Mouse (Mus musculus): Measurements from ENCODE around the gene Slc1a3.

Gene Slc1a3

DNA sequence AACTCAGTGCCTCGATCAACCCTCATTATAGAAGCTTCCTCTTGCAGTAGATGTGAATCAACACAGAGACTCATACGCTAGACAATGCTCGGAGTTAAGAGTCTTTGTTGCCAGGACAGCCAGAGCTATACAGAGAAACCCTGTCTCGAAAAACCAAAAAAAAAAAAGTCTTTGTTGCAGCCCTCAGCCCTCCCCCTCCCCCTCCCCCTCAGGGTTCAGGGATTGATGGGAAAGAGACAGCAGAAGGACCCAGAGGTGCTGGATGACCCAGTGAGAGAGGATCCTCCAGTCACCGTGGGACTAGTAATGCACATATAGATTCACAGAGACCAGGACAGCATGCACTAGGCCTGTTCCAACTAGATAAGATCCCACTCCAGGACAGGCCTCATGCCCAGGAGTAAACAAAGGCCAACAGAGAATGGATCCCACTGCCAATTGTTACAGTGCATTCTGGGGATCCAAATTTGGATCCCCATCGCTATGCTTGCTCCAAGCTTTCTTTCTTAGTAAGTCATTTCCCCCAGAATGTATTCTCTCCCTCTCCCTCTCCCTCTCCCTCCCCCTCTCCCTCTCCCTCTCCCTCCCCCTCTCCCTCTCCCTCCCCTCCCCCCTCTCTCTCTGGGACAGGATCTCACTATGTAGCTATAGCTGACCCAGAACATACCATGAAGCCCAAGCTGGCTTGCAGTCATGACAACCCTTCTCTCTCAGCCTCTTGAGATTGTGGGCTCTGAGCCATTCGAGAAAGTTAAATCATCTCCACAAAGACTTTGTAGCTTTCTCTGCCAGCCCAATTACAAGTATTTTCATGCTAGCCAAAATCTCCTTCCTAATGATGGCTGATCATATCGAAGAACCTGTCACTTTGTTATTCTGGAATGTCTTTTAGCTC, 52.2 kb downstream of the Slc1a3 start:
- DNase-seq (ENCODE audit: low read depth) = no peak

DNA sequence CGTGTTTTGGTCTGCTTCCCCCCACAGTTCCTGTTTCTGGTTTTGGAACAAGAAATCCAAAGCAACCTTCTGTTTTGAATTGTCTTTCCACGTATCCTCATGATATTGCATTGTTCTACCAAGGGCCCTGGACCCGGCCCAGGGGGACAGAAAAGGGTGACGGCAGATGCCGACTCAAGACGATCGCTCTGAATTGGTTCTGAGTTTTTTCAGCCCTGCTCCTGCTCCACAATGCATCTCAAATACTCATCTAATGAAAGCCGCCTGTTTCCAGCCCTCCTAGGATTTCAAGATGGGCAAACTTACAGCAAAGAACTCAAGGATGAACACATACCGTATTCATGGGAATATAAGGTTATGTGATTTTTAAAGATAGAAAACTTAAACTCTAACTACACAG, 55.3 kb downstream of the Slc1a3 start:
- no peak for DNase-seq (ENCODE audit: low read depth)

DNA sequence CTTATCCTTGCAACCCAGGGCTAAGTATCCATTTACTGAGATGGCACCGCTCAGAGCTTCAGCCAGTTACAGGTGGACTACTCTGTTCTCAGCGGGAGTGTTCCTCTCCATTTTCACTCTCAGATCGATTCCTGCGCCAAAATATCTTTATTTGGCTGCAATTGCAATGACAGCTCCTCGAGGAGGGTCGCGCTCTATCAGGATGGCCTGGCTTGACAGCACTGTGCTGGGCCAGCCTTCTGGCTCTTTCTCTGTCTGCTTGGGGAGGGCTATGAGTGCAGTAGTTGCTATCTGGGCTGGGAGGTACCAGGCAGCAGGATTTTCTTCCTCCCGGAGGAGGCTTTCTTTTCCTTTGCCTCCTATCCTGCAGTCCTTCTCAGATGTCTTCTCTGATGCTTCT, 57.9 kb downstream of the Slc1a3 start:
- DNase-seq (ENCODE audit: low read depth) = no peak

DNA sequence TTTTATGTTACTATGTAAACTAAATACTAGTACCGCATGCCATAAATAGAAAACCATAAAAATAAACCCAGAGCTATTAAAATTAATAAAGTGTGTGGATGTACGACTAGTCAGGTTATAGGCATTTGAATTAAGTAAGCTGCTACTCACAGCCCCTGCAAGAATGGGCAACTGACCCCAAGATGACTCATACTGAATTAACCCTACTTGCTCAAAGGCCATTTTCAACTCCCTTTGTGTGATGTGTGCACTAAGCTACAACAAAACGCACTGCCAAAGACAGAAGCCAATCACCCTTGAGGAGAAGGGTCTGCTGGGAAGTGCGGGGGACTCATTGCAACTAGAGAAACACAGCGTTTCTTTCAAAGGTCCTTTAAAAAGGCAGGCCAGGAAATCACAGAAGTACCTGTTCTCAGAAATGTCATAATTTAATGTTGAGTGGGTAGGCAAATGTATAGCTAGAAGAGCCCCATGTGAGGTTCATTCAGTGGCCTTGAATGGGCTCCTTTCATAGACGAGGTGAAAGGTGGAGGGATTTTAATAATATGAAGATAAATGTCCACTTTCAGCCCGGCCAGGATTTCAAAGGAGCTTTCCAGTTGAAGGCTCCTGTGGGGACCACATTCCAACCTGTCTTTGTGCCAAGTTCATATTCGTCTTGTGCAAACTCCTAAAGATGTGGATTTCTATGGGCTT, 66.4 kb downstream of the Slc1a3 start:
- DNase-seq (ENCODE audit: low read depth) = no peak

DNA sequence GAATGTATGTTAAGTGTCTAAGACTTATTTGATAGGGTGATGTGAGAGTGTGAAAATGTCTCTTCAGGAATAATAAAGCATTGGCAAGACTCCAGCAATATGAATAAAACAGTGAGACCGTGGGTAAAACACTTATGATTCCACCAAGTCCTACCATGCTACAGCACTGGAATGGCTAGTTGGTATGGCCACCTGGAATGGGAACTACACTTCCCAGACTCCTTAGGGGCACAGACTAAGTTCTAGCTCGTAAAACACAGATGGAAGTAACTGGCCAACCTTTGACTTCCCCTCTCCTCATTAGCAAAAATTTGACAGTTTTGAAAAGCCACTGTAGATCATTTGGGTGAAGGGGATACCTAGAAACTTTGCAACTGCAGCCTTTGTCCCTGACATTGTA, 70.7 kb downstream of the Slc1a3 start:
- no peak for DNase-seq (ENCODE audit: low read depth)

DNA sequence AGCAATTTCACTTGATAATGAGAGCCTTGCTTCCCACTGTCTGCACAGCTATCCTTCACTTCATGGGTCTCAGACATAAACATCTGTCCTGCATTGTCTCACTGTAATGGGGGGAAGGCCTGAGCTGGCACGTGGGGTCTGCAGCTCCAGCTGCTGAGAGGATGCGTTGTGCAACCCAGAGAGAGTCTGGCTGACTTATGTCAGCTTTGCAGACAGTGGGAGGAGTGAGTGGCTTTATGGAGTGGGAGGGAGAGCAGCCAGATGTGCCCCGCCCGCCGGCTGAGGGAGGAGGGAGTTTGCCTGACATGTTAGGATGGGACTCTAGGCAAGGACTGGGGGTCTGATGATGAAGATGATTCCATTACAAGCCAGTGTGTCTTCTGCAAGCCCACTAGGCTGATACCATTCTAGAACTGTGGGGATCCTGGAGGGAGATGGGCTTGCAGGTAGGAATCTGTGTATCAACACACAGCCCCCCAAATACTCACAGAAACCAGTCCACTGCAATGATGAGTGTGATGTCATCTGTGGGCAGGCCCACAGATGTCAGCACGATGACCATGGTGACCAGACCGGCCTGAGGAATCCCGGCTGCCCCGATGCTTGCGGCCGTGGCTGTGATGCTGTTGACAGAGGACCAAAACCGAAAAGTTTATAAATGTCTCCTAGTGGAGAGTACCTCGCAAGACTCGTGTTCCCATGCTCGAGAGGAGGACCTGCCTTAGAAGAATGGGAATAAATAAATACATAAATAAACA, 71.8 kb downstream of the Slc1a3 start:
- no peak for DNase-seq (ENCODE audit: low read depth)

DNA sequence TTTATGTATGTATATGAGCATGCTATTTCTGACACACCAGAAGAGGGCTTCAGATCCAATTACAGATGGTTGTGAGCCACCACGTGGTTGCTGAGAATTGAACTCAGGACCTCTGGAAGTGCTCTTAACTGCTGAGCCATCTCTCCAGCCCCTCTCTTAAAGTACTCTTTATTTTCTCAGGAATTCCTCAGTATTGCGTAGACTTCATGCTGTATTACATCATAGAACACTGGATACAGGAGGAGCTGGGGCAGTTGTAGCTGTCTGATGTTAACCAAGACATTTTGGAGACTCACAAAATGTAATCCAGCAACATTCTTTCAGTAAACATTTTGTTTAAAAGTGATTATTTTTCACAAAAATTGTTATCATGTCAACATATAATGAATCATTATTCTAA, 73.3 kb downstream of the Slc1a3 start:
- no peak for DNase-seq (ENCODE audit: low read depth)

DNA sequence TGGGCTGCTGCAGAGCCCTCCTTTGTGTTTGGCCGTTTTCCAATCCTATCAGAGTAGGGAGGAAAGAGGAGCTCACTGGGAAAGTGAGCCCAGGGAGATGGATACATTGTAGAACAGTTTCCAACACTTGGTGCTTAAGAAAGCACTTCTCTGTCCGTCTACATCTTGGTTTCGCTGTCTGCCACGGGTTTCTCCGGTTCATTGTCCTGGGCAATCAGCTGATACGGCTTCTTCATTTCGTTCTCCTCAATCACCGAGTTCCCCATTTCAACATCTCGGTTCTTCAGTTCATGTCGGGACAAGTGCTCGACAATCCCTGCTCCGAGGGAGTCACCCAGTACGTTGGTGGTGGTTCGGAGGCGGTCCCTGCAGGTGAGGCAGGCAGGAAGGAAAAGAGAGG, 74.6 kb downstream of the Slc1a3 start:
- no peak for DNase-seq (ENCODE audit: low read depth)

DNA sequence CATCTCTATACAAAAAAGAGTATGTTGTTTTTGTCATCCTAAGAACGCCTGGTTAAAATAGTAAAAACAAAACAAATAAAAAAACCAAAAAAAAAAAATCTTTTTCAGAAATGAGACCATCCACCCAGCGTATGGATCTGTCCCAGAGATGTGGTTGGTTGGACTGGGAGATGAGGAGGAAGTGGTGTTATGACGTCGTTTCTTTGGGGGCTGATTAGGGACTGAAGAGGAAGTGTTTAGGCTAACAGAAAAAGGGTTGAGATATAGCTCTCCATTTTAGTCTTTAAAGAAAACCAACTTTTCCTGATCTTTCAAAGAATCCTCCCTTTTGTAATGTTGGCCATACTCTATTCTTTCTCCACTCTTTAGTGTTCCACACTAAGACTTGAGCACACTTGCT, 75.8 kb downstream of the Slc1a3 start:
- no peak for DNase-seq (ENCODE audit: low read depth)

DNA sequence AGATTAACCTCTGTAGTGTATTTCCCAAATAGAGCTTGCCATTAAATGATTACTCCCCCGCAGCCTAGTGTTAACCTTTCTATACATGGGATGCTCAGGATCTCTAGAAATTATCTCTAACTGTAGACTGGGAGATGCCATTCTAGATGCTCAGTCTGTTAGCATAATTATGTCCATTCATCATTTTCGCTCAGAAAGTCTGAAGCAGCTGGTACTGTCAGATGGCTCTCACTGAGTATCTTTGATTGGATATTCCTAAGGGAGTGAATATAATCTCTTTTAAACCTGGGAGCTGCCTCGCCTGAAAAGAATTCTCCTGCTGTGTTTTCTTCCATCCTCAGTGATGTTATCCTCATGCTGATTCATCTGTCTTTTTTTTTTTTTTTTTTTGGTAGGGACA, 76.2 kb downstream of the Slc1a3 start:
- DNase-seq (ENCODE audit: low read depth) = no peak

DNA sequence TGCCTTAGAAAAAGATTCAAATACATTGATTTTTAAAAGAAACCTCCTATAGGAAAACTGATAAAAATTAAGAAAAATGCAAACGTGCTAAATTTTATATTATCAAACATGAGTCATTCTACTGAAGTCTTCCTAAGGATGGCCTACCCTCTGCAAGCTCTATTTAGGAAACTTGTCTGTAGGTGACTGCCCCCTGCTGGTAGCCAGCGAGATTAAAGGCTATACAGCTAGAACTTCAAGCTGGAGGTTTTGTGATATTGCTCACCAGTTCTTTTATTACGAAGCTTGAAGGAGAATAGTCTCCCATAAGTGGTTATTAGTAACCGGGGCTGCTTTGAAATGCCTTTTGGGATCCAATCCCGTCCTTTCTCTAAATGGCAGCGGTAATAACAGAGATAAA, 77.2 kb downstream of the Slc1a3 start:
- DNase-seq (ENCODE audit: low read depth) = no peak

DNA sequence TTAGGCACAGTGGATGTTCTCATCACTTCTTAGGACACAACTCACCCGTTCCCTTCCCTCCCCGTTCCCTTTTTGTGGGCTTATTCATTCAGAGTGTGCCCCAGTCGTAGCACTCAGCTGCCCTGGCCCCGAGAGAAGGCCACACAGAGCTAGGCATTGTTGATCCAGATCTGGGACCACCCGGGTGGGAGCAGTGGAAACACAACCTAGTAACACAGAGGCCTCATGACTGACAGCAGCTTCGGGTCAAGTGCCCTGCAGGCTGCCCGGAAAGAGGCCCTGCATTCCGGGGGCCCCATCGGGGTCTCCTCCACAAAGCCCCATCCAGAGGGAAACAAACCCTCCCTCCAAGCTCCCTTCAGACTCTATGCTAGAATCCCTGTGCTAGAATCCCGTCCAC, 78.2 kb downstream of the Slc1a3 start:
- no peak for DNase-seq (ENCODE audit: low read depth)

DNA sequence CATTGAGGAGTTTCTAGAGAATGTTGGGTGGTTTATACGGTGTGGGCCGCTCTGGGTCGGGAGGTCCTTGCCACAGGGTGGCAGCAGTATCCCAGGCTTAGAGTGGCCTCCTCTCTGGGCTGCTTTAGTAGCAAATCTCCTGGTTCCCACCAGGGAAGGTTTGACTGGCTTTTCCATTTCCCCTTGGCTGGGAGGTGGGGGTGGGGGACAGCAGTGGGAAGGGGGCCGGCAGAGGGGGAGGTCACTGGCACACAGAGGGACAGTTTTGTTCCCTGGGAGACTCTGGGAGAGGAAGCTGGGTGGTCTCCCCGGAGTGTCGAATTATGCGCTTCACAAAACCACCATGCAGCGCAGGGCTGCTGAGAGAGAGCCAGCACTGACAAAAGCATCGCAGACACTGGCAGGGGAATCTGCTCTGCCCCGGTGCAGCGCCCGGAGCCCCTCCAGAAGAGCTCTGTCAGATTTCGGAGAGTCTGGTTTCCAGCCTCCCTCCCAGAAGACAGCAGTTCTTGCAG, 81.2 kb downstream of the Slc1a3 start:
- DNase-seq (ENCODE audit: low read depth) = no peak

DNA sequence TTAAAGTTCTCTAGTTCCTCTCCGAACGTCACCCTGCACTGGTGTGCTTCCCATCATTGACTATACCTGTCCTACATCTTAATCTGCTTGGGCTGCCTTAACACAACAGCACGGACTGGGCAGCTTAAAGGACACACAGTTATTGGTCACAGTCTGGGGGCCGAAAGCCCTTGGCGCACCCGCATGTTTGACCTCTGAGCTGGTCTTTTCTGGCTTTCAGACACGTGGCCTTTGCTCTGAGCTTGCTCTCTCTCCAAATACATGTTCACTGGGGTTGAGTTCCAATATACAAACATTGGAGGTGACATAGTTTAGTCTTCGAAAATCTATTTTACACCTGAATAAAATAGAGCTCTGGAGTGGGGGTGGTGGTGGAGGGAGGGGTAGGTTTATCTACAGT, 82.4 kb downstream of the Slc1a3 start:
- no peak for DNase-seq (ENCODE audit: low read depth)

DNA sequence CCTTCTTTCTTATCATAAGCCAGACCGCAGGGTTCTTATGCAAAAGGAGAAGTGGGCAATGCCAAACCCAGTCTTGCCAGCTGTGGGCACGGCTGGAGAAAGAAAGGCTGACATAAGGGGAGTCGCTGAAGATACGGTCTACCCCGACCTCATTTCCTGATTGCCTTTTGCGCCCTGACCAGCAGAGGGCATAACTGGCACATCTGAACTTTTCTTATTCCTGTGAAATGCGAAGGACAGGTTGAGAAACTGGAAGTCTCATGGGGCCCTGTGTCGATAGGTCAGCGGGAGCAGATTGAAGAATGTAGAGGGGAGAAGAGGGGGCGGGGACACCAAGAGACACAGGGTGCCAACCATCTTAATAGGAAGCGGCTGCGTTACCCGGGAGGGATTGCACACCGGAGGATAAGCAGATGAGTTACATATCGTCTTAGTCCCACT, 83.4 kb downstream of the Slc1a3 start:
- DNase-seq (ENCODE audit: low read depth) = no peak

DNA sequence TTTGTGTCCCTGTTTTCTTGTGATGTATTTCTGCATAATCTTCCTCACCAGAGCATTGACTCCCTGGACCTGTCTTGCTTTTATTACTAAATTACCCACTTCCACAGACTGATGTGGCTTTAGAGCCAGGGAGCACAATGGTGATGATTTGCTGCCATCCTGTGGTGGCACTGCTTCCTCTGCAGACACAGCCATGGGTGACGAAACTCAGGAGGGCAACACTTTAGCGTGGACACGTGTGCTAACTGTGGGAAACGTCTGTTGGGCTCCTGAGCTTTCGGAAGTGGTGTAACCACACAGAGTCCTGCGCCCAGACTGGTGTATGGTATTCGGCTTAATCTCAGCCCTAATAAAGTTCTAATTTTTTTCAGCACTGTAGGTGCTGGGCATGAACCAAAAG, 85.2 kb downstream of the Slc1a3 start:
- no peak for DNase-seq (ENCODE audit: low read depth)

DNA sequence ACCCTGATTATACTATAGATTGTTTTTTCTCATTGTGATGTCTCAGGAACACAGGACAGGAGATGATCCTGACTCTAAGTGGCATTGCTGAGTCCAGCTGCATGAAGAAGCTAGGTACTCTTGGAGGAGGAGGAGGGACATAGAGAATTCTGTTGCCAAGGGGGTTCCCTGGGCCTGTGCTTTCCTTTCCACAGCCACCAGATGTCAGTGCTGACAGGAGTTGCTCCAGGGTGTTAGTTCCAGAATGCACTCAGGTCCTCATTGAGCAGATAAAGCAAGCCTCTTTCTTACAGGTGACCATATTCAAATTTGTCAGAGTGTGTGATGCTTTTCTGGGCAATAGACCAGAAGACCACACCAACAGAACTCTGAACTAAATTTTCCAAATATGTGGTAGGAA, 86.7 kb downstream of the Slc1a3 start:
- no peak for DNase-seq (ENCODE audit: low read depth)

DNA sequence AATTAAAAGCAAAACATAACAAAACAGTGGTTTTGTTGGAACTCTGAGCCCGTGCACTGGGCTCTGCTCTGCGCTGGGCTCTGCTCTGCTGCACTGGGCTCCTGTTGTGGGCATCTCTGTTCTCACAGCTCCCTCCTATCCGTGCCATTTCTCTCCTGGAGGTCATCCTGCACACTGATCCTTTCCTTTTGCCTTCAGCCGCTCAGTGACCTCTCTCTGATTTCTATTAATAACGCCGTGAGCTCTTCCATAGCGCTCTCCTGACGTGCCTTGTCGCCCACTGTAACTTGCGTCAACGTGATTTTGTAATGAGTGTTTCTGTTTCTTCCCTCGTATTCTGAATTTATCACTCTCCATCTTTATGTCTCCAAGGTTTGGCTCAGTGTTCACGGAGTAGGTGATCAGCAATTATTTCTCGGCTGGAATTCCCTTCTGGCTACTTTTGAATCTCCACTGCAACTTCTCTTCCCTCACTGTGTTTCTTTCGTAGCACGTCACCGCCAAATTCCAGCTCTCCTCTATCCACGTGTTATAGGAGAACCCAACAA, 91.0 kb downstream of the Slc1a3 start:
- DNase-seq (ENCODE audit: low read depth) = no peak

DNA sequence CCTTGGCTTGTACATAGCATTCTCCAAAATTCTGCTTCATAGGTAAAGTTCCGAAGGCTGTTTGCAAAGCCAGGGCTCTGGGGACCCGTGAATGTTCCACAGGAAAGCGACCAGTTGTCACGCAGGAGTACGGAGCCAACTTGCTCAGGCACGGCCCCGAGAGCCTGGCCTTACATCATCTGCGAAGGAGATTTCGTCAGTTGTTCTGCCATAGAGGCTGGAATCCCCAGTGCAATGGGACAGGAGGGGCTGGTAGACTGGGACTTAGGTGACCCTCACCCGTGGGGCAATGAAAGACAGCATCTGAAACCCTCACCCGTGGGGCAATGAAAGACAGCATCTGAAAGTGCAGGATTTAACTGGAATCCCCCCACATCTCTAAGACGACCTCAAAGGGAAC, 94.3 kb downstream of the Slc1a3 start:
- DNase-seq (ENCODE audit: low read depth) = no peak

DNA sequence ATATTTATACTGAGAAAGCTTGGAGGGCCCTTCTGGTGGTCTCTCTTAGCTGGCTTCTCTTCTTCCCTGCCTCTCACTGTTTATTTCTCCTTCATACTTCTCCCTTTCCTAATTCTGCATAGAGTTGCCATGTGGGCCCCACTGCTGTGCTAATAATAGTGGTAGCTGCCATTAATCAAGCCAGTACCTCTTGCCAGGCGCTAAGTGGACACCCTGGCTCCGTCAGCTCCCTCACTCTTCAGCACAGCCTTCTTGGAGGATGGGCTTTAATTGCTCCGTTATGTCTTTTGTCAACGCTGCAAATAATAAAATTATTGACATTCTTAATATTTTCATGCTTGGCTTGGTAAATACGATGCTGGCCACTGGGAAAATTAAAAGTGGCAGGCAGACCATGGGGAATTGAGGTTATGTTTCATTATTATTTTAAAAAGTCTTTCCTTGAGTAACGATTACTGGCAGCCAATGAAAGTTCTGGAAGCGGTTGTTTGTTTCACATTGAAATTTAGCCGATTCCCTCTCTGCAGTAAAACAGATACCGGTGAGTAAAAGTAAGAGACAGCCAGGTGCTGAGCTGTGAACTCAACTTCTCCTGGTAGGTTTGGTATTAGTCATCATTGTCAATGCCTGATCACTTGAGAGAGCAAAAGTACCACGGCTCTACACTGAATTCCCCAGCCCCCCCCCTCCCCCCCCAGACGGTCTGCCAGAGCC, 94.9 kb downstream of the Slc1a3 start:
- DNase-seq (ENCODE audit: low read depth) = no peak

DNA sequence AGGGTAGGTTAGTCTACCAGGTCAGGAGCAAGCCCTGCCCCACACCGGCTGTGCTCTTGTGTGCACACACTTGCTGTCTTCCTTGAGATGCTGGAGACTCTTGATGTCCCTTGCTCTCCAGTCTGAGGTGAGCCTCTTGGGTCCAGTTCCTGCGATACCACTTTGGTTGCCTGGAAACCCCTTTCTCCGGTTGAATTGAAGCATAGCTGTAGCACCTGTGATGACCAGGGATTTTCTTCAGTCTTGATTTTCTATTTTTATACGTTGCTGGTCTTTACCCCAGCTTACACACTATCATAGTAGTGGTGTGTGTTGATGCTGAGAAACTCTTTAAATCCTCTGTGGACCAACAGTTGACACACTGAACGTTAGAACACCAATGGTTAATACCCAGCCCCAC, 95.9 kb downstream of the Slc1a3 start:
- DNase-seq (ENCODE audit: low read depth) = no peak
